15 mouse cellular contexts compared by ENCODE assay signal in the genomic region with DNA sequence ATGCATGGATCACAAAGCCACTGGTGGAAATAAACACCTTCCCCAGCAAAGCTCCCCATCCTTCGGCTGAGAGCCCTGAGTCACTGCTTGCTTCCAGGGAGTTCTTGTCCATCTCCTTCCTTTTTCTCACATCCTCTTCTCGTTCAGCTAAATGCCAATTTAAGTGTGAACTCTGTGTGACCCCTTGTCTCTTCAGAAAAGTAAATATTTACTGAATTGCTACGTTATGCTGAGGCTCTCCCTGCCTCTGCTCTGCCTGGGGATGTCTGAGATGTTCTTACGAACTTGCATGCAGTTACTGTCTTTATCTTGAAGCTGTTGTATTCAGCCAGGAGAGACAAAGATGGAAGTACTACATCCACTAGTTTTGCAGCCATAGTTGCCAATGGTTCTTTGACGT.
"Had no signal": no experiment of that assay in that cellular context is flagged by ENCODE, and none has a peak within 500 bp of the region (broad histone marks: within the 10 kb centered on the region; RNA-seq: fewer than 3 reads in every experiment).

No protein-coding gene starts in this region.

- H3K9me3 ChIP-seq: hindbrain, embryonic 13.5 days; limb, embryonic 13.5 days; liver, embryonic 15.5 days; midbrain, embryonic 12.5 days had no signal

- H3K9ac ChIP-seq: hindbrain, embryonic 13.5 days; limb, embryonic 13.5 days; liver, embryonic 15.5 days; midbrain, embryonic 12.5 days had no signal

- DNase-seq: kidney, adult 11 months; kidney, adult 9 months; kidney, postnatal 14 days; left cerebral cortex, postnatal 4 days; right cerebral cortex, adult 18-20 months; right cerebral cortex, postnatal 25 days; thymus, adult 2 months; thymus, postnatal 25 days had no signal

- H3K36me3 ChIP-seq: liver, embryonic 15.5 days had no signal

- H3K4me2 ChIP-seq: hindbrain, embryonic 13.5 days; limb, embryonic 13.5 days; liver, embryonic 11.5 days; liver, embryonic 15.5 days; midbrain, embryonic 12.5 days had no signal

- H3K27ac ChIP-seq: hindbrain, embryonic 13.5 days; hindbrain, postnatal 0 days; limb, embryonic 13.5 days; liver, embryonic 15.5 days; midbrain, embryonic 12.5 days had no signal

- H3K27me3 ChIP-seq: hindbrain, embryonic 13.5 days; liver, embryonic 15.5 days; midbrain, embryonic 12.5 days had no signal

- H3K4me1 ChIP-seq: liver, embryonic 15.5 days had no signal

- ATAC-seq: hindbrain, postnatal 0 days; midbrain, embryonic 16.5 days had no signal

- H3K4me3 ChIP-seq: hindbrain, embryonic 13.5 days; limb, embryonic 13.5 days; liver, embryonic 15.5 days; midbrain, embryonic 12.5 days had no signal
